Mouse (Mus musculus) megakaryocyte-erythroid progenitor cell, adult 5-6 weeks (primary cell): ENCODE measurements around the gene Olfr1138. TPM values are rescaled to one million over a fixed set of nuclear protein-coding genes. Genes with fewer than 3 reads are reported as not detected.

Source experiments
- ATAC-seq: replicated peaks from 2 replicates; pipeline ENCODE4 v1.8.0; 2016; ENCODE audit warnings: mild to moderate bottlenecking, inconsistent platforms; ENCODE audit not compliant: severe bottlenecking, poor library complexity, low FRiP score, low TSS enrichment
- total RNA-seq, 2 experiments: library from RNA; stranded (forward) in 1 of 2; stranded (reverse) in 1 of 2; fragments of 200-1000, 215-1000 nt in 1 of 2; fragments of >200 nt in 1 of 2; fragmentation: Nextera tagmentation in 1 of 2; gene quantifications; 2 replicates each; pipeline ENCODE4 v1.2.3; 2014 to 2017

The Olfr1138 gene
- total RNA-seq (2014; fragmentation: Nextera tagmentation): not detected in 2 replicates
- not detected in 2 replicates for total RNA-seq (2017)

DNA sequence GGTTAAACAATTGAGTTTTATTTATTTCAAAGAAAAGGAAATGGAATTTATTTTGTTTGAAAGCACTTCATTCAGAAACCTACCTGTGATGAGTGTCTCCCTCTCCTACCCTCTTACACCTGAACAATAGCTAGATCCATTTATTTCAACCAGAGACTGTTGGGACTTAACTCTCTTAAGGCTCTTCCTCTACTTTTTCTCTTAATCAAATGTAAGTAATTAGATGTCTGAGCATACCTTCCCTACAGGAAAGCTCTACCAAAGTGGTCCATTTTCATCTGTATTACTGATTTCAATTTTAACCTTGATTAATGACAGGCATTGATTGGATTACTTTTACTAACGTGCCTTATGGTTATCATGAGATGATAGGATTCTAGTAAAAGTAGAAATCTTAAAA, at the start of gene Olfr1138:
Gene Olfr1138, minus strand, starts transcription at position 101 of the 400 bp plus-strand sequence.
- ATAC-seq: no peak

DNA sequence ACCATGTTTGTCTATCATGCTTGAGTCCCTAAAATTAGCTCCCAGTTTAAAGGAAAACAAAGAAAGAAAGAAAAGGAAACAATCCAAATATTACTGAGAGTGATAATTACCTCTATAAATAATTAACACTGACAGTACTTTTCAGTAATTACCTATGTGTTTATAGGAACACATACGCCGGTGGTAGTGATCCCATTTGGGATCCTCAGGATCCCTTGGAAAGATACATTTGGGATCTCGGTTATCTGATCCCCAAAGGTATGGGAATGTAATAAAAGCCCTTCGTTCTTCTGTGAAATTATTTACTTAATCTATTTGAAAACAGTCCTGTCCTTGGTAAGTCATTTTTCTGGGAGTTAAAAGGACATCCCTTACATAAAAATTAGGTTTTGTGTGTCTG, 39.4 kb upstream of the Olfr1138 start, which contains the start of gene Olfr152:
Gene Olfr152, plus strand, starts transcription at position 301 of the 400 bp plus-strand sequence.
- no peak for ATAC-seq

DNA sequence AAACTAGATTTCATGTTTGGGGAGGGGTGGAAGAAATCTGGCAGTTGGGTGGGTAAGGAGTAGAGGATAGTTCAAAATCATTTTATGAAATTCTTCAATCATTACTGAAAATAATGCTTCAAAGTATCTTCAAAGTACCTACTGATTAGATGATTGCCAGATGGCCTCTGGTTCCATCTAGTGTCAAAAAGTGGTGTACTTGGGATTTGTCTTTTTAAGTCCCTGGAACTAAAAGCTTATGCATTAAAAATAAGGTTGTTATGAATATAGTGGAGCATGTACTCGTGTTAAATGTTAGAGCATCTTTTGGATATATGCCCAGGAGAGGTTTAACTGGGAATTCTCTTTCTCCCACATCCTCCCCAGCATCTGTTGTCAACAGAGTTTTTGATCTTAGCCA, 36.4 kb upstream of the Olfr1138 start:
- ATAC-seq: no peak

DNA sequence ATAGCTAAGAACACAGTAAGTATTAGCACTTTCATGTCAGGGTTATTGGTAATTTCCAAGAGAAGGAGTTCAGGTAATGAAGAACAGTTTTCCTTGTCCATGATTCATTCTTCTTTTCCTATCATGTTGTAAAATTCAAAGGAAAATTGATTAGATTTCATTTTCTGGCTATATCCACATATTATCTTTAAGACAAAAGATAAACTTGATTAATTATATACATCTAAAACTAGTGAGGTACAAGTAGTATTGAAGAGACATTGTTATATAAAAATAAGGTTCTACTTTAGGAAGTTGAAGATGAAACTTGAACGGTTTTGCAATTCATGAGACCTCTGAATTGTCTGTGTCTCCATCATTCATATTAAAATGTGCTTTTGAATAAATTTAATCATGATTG, 14.1 kb upstream of the Olfr1138 start, which contains the start of gene Olfr1141:
Gene Olfr1141, minus strand, starts transcription at position 101 of the 400 bp plus-strand sequence.
- ATAC-seq: no peak

DNA sequence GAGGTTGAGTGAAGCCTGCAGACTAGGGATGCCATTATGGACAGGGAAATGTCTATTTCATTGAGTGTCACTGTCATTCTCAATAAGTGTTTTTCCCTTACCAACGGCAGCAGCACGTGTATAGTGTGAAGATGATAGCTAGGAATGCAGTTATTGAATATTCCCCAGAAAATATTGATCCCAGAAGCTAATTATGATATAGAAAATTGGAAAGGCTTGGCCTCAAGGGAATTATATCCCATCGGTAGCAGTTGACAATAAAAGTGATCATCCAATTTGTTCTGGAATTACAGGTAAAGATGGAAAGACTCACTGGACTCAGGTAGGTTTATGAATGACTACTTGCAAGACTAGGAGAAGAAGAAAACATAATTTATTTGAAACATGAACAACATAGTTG, 3.7 kb upstream of the Olfr1138 start, which contains the start of gene Olfr1140:
Gene Olfr1140, plus strand, starts transcription at position 301 of the 400 bp plus-strand sequence.
- no peak for ATAC-seq

DNA sequence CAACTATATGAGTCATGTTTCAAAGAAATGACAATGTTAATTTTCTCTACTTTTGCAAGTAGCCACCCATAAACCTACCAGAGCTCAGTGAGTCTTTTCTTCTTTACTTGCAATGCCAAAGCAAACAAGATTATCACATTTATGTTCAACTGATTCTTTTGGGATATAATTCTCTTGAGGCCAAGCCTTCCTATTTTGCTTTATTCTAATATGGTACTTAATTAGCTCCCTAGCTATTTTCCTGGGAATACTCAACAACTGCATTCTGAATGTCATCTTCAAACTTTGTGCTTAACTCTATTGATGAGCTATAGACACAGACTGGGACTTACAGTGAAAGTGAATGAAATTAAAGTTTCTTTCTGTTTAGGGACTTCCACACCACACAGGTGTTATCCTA, 26.7 kb downstream of the Olfr1138 start, which contains the start of gene Olfr1137:
Gene Olfr1137, minus strand, starts transcription at position 101 of the 400 bp plus-strand sequence.
- ATAC-seq: no peak

DNA sequence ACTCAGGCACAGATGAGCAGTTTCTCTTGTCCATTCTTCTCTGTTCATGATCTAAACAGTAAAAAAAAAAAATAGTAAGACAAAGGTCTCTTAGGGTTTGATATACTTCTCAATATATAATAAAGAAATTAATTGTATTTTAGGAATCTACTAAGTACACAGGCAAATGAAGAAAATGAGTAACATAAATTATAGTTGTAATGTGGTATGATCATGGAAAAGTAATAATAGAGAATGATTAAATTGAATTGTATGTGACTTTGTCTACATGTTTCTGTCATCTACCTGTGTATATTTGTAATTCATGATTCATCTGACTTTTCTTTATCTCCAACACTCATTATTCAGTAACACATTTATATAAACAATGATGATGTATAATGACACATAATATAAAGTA, 45.9 kb downstream of the Olfr1138 start, which contains the start of gene Olfr1136:
Gene Olfr1136, minus strand, starts transcription at position 101 of the 400 bp plus-strand sequence.
- no peak for ATAC-seq

Other genes starting within 250 kb of the Olfr1138 start
- gene Pramel7, start 242.9 kb downstream of the Olfr1138 start, total RNA-seq (2014; fragmentation: Nextera tagmentation): not detected in 2 replicates
- gene Pramel7, start 242.9 kb downstream of the Olfr1138 start, total RNA-seq (2017): not detected in 2 replicates
- not detected in 2 replicates for gene Pramel6, start 233.4 kb downstream of the Olfr1138 start, total RNA-seq (2014; fragmentation: Nextera tagmentation)
- gene Pramel6, start 233.4 kb downstream of the Olfr1138 start, total RNA-seq (2017): not detected in 2 replicates
- not detected in 2 replicates for gene Olfr153, start 208.2 kb downstream of the Olfr1138 start, total RNA-seq (2014; fragmentation: Nextera tagmentation)
- not detected in 2 replicates for gene Olfr153, start 208.2 kb downstream of the Olfr1138 start, total RNA-seq (2017)
- gene Olfr1128, start 194.4 kb downstream of the Olfr1138 start, total RNA-seq (2014; fragmentation: Nextera tagmentation): not detected in 2 replicates
- gene Olfr1128, start 194.4 kb downstream of the Olfr1138 start, total RNA-seq (2017): not detected in 2 replicates
- not detected in 2 replicates for gene Olfr1129, start 166.1 kb downstream of the Olfr1138 start, total RNA-seq (2014; fragmentation: Nextera tagmentation)
- gene Olfr1129, start 166.1 kb downstream of the Olfr1138 start, total RNA-seq (2017): not detected in 2 replicates
- not detected in 2 replicates for gene Olfr1130, start 133.8 kb downstream of the Olfr1138 start, total RNA-seq (2014; fragmentation: Nextera tagmentation)
- not detected in 2 replicates for gene Olfr1130, start 133.8 kb downstream of the Olfr1138 start, total RNA-seq (2017)
- gene Olfr1131, start 112.9 kb downstream of the Olfr1138 start, total RNA-seq (2014; fragmentation: Nextera tagmentation): not detected in 2 replicates
- gene Olfr1131, start 112.9 kb downstream of the Olfr1138 start, total RNA-seq (2017): not detected in 2 replicates
- not detected in 2 replicates for gene Olfr1132, start 102.4 kb downstream of the Olfr1138 start, total RNA-seq (2014; fragmentation: Nextera tagmentation)
- not detected in 2 replicates for gene Olfr1132, start 102.4 kb downstream of the Olfr1138 start, total RNA-seq (2017)
- gene Olfr1133, start 92.6 kb downstream of the Olfr1138 start, total RNA-seq (2014; fragmentation: Nextera tagmentation): not detected in 2 replicates
- not detected in 2 replicates for gene Olfr1133, start 92.6 kb downstream of the Olfr1138 start, total RNA-seq (2017)
- gene Olfr1134, start 81.5 kb downstream of the Olfr1138 start, total RNA-seq (2014; fragmentation: Nextera tagmentation): not detected in 2 replicates
- gene Olfr1134, start 81.5 kb downstream of the Olfr1138 start, total RNA-seq (2017): not detected in 2 replicates
- not detected in 2 replicates for gene Olfr1135, start 66.3 kb downstream of the Olfr1138 start, total RNA-seq (2014; fragmentation: Nextera tagmentation)
- not detected in 2 replicates for gene Olfr1135, start 66.3 kb downstream of the Olfr1138 start, total RNA-seq (2017)
- gene Olfr1136, start 46.0 kb downstream of the Olfr1138 start, total RNA-seq (2014; fragmentation: Nextera tagmentation): not detected in 2 replicates
- gene Olfr1136, start 46.0 kb downstream of the Olfr1138 start, total RNA-seq (2017): not detected in 2 replicates
- gene Olfr1137, start 26.8 kb downstream of the Olfr1138 start, total RNA-seq (2014; fragmentation: Nextera tagmentation): not detected in 2 replicates
- gene Olfr1137, start 26.8 kb downstream of the Olfr1138 start, total RNA-seq (2017): not detected in 2 replicates
- not detected in 2 replicates for gene Olfr1140, start 3.8 kb upstream of the Olfr1138 start, total RNA-seq (2014; fragmentation: Nextera tagmentation)
- not detected in 2 replicates for gene Olfr1140, start 3.8 kb upstream of the Olfr1138 start, total RNA-seq (2017)
- not detected in 2 replicates for gene Olfr1141, start 14.0 kb upstream of the Olfr1138 start, total RNA-seq (2014; fragmentation: Nextera tagmentation)
- gene Olfr1141, start 14.0 kb upstream of the Olfr1138 start, total RNA-seq (2017): not detected in 2 replicates
- gene Olfr152, start 39.5 kb upstream of the Olfr1138 start, total RNA-seq (2014; fragmentation: Nextera tagmentation): not detected in 2 replicates
- gene Olfr152, start 39.5 kb upstream of the Olfr1138 start, total RNA-seq (2017): not detected in 2 replicates
- not detected in 2 replicates for gene Olfr1143, start 60.6 kb upstream of the Olfr1138 start, total RNA-seq (2014; fragmentation: Nextera tagmentation)
- gene Olfr1143, start 60.6 kb upstream of the Olfr1138 start, total RNA-seq (2017): not detected in 2 replicates
- not detected in 2 replicates for gene Olfr1145, start 69.8 kb upstream of the Olfr1138 start, total RNA-seq (2014; fragmentation: Nextera tagmentation)
- gene Olfr1145, start 69.8 kb upstream of the Olfr1138 start, total RNA-seq (2017): not detected in 2 replicates
- gene Olfr1148, start 90.6 kb upstream of the Olfr1138 start, total RNA-seq (2014; fragmentation: Nextera tagmentation): not detected in 2 replicates
- not detected in 2 replicates for gene Olfr1148, start 90.6 kb upstream of the Olfr1138 start, total RNA-seq (2017)
- gene Olfr1150-ps1, start 104.0 kb upstream of the Olfr1138 start, total RNA-seq (2014; fragmentation: Nextera tagmentation): not detected in 2 replicates
- not detected in 2 replicates for gene Olfr1150-ps1, start 104.0 kb upstream of the Olfr1138 start, total RNA-seq (2017)
- not detected in 2 replicates for gene Olfr1151, start 115.9 kb upstream of the Olfr1138 start, total RNA-seq (2014; fragmentation: Nextera tagmentation)
- gene Olfr1151, start 115.9 kb upstream of the Olfr1138 start, total RNA-seq (2017): not detected in 2 replicates
- not detected in 2 replicates for gene Olfr1152, start 126.5 kb upstream of the Olfr1138 start, total RNA-seq (2014; fragmentation: Nextera tagmentation)
- gene Olfr1152, start 126.5 kb upstream of the Olfr1138 start, total RNA-seq (2017): not detected in 2 replicates
- not detected in 2 replicates for gene Olfr1153, start 155.0 kb upstream of the Olfr1138 start, total RNA-seq (2014; fragmentation: Nextera tagmentation)
- gene Olfr1153, start 155.0 kb upstream of the Olfr1138 start, total RNA-seq (2017): not detected in 2 replicates
- gene Olfr1154, start 165.2 kb upstream of the Olfr1138 start, total RNA-seq (2014; fragmentation: Nextera tagmentation): not detected in 2 replicates
- gene Olfr1154, start 165.2 kb upstream of the Olfr1138 start, total RNA-seq (2017): not detected in 2 replicates
- gene Olfr1155, start 205.2 kb upstream of the Olfr1138 start, total RNA-seq (2014; fragmentation: Nextera tagmentation): not detected in 2 replicates
- not detected in 2 replicates for gene Olfr1155, start 205.2 kb upstream of the Olfr1138 start, total RNA-seq (2017)
- not detected in 2 replicates for gene Olfr1156, start 213.1 kb upstream of the Olfr1138 start, total RNA-seq (2014; fragmentation: Nextera tagmentation)
- not detected in 2 replicates for gene Olfr1156, start 213.1 kb upstream of the Olfr1138 start, total RNA-seq (2017)
- not detected in 2 replicates for gene Olfr1157, start 228.3 kb upstream of the Olfr1138 start, total RNA-seq (2014; fragmentation: Nextera tagmentation)
- not detected in 2 replicates for gene Olfr1157, start 228.3 kb upstream of the Olfr1138 start, total RNA-seq (2017)
- gene Olfr74, start 234.7 kb upstream of the Olfr1138 start, total RNA-seq (2014; fragmentation: Nextera tagmentation): not detected in 2 replicates
- gene Olfr74, start 234.7 kb upstream of the Olfr1138 start, total RNA-seq (2017): not detected in 2 replicates